Mouse (Mus musculus) limb, embryonic 10.5 days (tissue): ENCODE measurements at regions not wholly inside any gene's neighbourhood (a gene's known extent, or its start where the extent isn't known, plus 50 kb on each side); places are given as distances from the start of the nearest gene placed in this dataset.
A peak's percentile ranks its signal among the peaks of the same experiment; 100 is the strongest.

Source experiments
- DNase-seq: peaks from one replicate; pipeline ENCODE4 v3.0.0-alpha.2; 2017; ENCODE audit warnings: low spot score
- H3K27ac ChIP-seq: fragments of 300-500 bp; sonication (generic); 2 replicates; pipeline ENCODE4 v1.5.1; 2016; ENCODE audit warnings: mild to moderate bottlenecking
- H3K27me3 ChIP-seq: fragments of 300-500 bp; sonication (generic); 2 replicates; pipeline ENCODE4 v1.6.1; 2016; ENCODE audit warnings: low read depth, mild to moderate bottlenecking; ENCODE audit not compliant: poor library complexity, severe bottlenecking
- H3K36me3 ChIP-seq: fragments of 300-500 bp; sonication (generic); 2 replicates; pipeline ENCODE4 v1.6.1; 2016; ENCODE audit warnings: mild to moderate bottlenecking, moderate library complexity
- H3K4me1 ChIP-seq: fragments of 300-500 bp; sonication (generic); 2 replicates; pipeline ENCODE4 v1.6.1; 2016
- H3K4me3 ChIP-seq: fragments of 300-500 bp; sonication (generic); 2 replicates; pipeline ENCODE4 v1.5.1; 2016; ENCODE audit warnings: mild to moderate bottlenecking, moderate library complexity
- H3K9me3 ChIP-seq: fragments of 300-500 bp; sonication (generic); replicated peaks from 2 replicates; pipeline ENCODE4 v1.6.1; 2016; ENCODE audit warnings: mild to moderate bottlenecking
- WGBS: fragments of 180-500 bp; shearing (Covaris S2); methylation state at CpG from one replicate; pipeline ENCODE4 v1.1.7; 2016; 5-methylcytosine and 5-hydroxymethylcytosine counted together

DNA sequence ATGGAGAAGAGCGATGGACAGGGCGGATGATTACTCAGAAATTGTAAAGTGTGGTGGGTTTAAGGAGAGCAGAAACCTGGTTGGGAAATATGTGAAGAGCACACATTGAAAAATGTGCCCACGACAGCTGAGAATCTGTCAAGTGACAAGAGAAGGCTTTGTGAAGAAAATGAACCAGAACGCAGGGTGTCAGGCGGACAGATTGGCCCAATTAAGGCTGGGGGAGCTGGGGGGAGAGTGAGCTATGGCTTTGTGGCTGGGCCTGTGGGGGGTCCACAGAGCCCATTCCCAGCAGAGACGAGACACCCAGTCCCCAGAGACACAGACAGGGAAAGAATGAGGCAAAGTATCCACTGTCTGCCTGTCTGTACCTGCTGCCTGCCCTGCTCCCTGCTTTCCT lies 153.3 kb downstream of the Shq1 start:
- H3K27ac ChIP-seq, result no peak overlapping the region
- no peaks in the 10 kb centered on the region for H3K36me3 ChIP-seq
- no peak overlapping the region for H3K4me3 ChIP-seq
- DNase-seq, result no peak
- no peaks in the 10 kb centered on the region for H3K9me3 ChIP-seq
- WGBS, result 65% methylated on average over 6 of the region's 6 CpGs
- H3K4me1 ChIP-seq, result peaks cover 40% of the 10 kb centered on the region
- peaks cover 84% of the 10 kb centered on the region for H3K27me3 ChIP-seq

DNA sequence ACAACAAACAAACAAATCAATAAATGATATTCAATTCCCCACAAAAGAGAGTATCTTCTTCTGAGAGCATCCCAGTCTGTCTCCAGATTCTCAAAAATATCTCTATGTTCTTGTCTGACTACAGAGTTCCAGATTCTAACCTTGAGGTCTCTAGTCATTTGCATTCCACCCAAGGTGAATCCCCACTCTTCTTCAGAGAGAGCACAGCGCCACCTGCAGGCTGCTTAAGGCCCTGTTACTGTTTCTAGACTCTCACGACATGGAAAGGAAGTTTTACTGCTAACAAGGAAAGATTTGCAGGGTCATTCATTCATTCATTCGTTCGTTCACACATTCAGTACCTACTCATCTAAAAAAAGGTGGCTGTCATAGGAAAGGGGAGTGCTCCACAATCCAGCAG lies 158.3 kb downstream of the Shq1 start:
- WGBS, result 57% methylated on average over 4 of the region's 4 CpGs
- no peak for DNase-seq
- Histone ChIP-seq H3K4me3 (no peak overlapping the region), H3K9me3 (no peaks in the 10 kb centered on the region), H3K4me1 (peaks cover 14% of the 10 kb centered on the region), H3K27ac (no peak overlapping the region), H3K27me3 (peaks cover 46% of the 10 kb centered on the region), H3K36me3 (no peaks in the 10 kb centered on the region)

DNA sequence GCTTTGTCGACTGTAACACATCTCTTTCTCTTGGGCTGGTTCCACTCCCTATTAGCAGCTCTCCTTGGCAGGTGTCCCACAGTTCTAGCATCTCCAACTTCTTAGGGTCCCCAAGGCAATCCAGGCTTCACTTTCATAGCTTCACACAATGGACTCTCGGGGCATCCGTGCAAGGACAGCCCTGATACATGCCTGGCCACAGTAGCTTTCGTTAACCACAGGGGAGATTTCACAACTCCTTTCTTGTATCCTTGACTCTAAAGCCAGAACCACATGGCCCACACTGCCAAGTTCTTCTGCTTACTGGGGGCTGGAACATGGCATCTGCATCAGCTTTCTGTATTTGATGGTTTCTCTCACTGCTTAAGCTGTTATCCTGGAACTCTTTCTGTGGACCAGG lies 160.3 kb downstream of the Shq1 start:
- Histone ChIP-seq H3K27ac (no peak overlapping the region), H3K9me3 (no peaks in the 10 kb centered on the region), H3K4me3 (no peak overlapping the region), H3K36me3 (no peaks in the 10 kb centered on the region), H3K4me1 (peaks cover 1% of the 10 kb centered on the region; the same call in 1 of the 2 replicates), H3K27me3 (peaks cover 43% of the 10 kb centered on the region)
- DNase-seq, result no peak
- 90% methylated on average over 4 of the region's 4 CpGs for WGBS

DNA sequence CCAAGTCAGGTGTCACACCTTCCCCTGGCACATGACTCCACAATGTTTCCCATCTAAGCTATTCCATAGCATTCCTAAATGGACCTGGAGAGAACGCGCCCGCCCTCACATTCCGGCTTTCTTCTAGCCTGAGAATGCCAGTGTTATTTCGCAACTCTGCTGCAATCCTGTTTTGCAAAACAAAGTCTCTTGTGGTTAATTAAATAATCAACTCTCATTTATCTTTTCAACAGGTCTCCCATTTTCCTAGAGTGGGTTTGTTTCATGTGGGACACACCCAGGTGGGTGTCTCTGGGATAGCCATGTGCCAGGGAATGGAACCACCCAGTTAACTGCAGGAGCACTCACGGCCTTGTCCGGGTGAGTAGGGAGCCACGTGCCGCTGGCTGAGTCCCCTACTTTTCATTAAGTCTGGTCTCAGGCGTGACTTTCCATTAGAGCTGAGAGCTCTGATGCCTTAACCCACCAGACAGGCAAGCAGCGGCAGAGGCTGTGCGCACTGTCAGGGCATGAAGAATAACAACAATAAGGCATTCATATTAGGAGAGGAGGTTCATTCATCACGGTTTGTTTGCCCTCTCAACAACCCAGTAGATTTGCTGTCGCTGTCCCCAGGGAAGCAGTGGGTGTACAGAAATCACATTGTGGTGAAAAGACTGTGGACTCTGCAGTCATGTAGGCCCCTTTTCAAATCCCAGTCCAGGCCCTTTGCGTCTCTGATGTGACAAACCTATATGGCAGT lies 165.3 kb downstream of the Shq1 start:
- H3K9me3 ChIP-seq, result no peaks in the 10 kb centered on the region
- H3K4me3 ChIP-seq, result no peak overlapping the region
- DNase-seq, result no peak
- H3K4me1 ChIP-seq, result peaks cover 32% of the 10 kb centered on the region
- peaks cover 39% of the 10 kb centered on the region for H3K27me3 ChIP-seq
- 0 out of 2 replicates have a peak overlapping the region, but pooled peaks have one; percentile 8 for H3K27ac ChIP-seq
- H3K36me3 ChIP-seq, result no peaks in the 10 kb centered on the region
- WGBS, result 81% methylated on average over 15 of the region's 15 CpGs

DNA sequence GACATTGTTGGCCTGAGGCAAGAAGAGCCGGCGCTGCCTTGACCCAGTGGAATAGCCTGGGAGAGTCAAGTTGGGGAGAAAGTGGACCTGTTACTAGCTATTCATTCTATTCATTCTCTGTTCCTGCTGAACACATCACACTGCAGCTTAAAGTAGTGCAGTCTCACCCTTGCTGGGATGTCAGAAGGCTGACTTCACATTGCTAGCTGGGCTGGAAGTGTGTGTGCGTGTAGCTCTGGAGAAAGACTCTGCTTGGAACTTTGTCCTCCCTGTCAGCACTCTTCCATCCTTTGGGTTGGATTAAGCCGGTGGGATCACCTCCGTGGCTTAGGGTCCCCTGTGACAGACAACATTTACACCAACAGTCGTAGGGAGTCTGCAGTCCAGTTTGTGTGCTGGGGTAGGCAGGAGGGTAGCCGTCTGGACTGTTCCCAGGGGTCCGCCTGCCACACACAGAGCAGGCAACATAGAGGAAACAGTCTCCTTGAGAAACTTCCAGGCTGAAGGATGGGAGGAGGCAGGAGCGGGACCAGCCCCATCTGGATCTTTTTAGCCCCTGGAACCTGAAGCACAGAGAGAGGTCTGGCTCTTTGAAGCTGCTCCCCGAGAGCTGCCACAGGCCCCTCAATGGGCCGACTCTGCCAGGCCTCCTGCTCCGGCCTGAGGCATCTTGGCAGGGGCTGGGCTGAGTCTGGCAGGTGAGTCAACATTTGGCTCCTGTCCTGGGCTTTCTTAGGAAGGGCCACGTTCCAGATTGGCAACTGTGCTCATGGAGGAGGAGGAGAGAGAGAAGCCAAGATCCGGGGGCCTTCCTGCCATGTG lies 167.8 kb downstream of the Shq1 start:
- peak; percentile 62 for DNase-seq

DNA sequence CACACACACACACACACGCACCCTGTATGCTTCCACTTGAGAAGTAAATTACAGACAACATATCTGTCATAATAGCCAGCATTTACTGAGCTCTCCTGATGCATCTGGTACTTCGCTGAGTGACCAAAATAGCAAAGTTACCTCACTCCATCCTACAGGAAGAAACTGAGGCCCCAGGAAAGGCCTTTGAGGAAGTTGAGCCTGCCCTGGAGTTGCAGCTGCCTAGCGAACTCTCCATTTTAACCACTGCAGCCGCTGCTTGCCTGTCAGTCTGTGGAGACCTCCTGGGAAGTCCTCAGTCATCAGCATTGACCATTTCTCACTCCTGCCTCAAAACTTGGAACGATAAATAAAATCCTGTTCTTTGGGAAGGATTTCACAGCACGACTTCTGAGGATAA lies 168.8 kb downstream of the Shq1 start:
- Histone ChIP-seq H3K4me3 (no peak overlapping the region), H3K27ac (peak overlapping the region; percentile 76), H3K27me3 (peaks cover 46% of the 10 kb centered on the region), H3K36me3 (no peaks in the 10 kb centered on the region), H3K9me3 (no peaks in the 10 kb centered on the region), H3K4me1 (peaks cover 52% of the 10 kb centered on the region)
- 60% methylated on average over 6 of the region's 6 CpGs for WGBS
- DNase-seq, result no peak

More for the DNA sequence above, 167.8 kb downstream of the Shq1 start:
- peaks cover 49% of the 10 kb centered on the region for H3K4me1 ChIP-seq
- H3K36me3 ChIP-seq, result no peaks in the 10 kb centered on the region
- H3K4me3 ChIP-seq, result no peak overlapping the region
- peaks cover 55% of the 10 kb centered on the region for H3K27me3 ChIP-seq
- 45% methylated on average over 14 of the region's 14 CpGs for WGBS
- peak overlapping the region; percentile 76 for H3K27ac ChIP-seq
- no peaks in the 10 kb centered on the region for H3K9me3 ChIP-seq

DNA sequence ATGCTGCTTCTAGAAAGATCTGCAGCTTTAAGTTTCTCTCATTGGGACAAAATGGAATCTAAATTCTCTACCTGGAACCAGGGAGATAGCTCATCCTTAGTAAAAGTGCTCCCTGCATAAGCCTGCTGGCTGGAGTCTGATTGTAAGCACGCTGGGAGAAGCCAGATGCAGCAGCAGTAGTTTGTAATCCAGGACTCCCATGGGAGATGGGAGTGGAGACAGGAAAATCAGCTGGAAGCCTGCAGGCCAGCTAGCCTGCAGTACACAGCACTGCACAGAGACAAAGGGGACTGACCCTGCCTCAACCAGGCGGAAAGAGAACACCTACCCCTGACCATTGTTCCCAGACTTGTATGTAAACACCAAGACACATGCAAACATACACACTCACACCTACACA lies 170.2 kb downstream of the Shq1 start:
- Histone ChIP-seq H3K4me3 (no peak overlapping the region), H3K36me3 (no peaks in the 10 kb centered on the region), H3K27me3 (peaks cover 37% of the 10 kb centered on the region), H3K27ac (no peak overlapping the region), H3K9me3 (no peaks in the 10 kb centered on the region), H3K4me1 (peaks cover 52% of the 10 kb centered on the region)
- DNase-seq, result no peak
- WGBS, result 68% methylated on average over 2 of the region's 2 CpGs

DNA sequence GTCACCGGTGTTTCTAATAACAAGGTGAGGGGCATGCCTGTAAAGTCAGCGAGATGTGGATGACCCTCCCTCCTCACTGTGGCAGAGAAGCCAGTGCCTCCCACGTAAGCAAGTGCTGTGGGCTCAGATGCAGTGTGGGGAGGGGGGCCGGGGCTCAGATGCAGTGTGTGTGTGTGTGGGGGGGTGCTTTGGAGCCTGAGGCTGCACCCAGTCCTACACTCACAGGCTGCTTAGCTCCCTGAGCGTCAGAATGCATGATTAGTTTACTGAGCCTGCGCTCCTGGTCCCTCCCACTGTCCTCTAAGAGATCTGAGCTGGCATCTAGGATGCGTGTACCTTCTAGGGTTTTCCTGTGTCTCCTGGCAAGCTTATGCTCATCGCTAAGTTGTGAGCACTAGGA lies 170.9 kb downstream of the Shq1 start:
- WGBS, result 54% methylated on average over 8 of the region's 8 CpGs
- no peaks in the 10 kb centered on the region for H3K36me3 ChIP-seq
- H3K27me3 ChIP-seq, result peaks cover 37% of the 10 kb centered on the region
- no peak for DNase-seq
- H3K9me3 ChIP-seq, result no peaks in the 10 kb centered on the region
- peaks cover 52% of the 10 kb centered on the region for H3K4me1 ChIP-seq
- H3K27ac ChIP-seq, result no peak overlapping the region
- no peak overlapping the region for H3K4me3 ChIP-seq

DNA sequence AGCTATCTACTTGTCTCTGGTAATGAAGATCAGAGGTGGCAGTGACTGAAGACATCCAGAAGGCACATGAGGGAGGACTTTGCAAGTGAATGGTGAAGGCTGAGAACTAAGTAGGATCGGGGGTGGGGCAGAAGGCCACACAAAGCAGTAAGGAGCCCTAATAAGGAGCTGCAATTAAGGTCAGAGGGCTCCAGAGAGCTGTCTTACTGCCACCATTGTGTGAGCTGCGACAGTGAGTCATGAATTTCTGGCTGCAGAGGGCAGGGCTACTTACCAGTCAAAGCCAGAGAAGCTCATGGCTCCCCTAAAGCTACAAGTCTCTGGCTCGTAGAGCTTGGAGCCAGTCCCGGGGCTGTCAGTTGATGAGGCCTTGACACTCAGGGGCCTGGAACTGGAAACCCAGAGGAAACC lies 172.1 kb downstream of the Shq1 start:
- Histone ChIP-seq H3K4me1 (peaks cover 50% of the 10 kb centered on the region), H3K36me3 (no peaks in the 10 kb centered on the region), H3K9me3 (no peaks in the 10 kb centered on the region), H3K4me3 (no peak overlapping the region), H3K27ac (no peak overlapping the region), H3K27me3 (peaks cover 30% of the 10 kb centered on the region)
- DNase-seq, result no peak
- WGBS, result 24% methylated on average over 4 of the region's 4 CpGs

DNA sequence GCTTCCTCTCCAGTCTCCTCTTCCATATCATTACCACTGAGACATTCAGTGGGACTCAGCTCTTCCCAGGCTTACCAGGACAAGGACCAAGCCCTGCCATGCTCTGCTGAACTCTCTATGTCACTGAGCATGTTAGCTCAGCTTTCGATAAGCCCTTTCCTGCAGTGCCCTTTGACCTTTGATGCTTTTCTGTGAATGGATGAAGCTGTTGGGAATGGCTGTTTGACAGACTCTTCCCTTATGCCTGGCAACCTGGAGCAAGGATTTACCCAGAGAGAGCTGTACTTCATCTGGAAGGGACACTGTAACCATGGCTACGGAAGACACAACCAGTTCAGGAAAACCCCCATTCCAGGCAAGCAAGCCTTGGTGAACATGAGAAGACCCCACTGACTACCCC lies 172.8 kb downstream of the Shq1 start:
- no peak overlapping the region for H3K27ac ChIP-seq
- no peak overlapping the region for H3K4me3 ChIP-seq
- peaks cover 42% of the 10 kb centered on the region for H3K4me1 ChIP-seq
- DNase-seq, result no peak
- H3K36me3 ChIP-seq, result no peaks in the 10 kb centered on the region
- H3K27me3 ChIP-seq, result peaks cover 37% of the 10 kb centered on the region
- 76% methylated on average over 2 of the region's 2 CpGs for WGBS
- no peaks in the 10 kb centered on the region for H3K9me3 ChIP-seq

DNA sequence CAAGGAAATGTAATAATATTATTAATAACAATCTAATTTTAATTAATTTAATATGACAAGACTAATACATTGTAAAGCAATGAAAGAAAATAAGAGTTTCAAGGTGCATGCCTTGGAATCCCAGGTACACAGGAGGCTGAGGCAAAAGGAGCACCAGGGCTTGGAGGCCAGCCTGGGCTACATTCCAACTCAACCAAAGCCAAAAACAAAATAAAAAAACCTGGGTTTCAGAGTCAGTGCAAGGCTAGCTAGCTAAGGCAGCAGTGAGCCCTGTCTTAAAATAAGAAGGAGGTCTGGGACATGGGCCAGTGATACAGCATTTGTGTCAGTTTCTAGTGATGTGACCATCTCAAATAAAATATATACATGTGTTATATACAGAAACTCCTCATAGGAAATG lies 174.8 kb downstream of the Shq1 start:
- Histone ChIP-seq H3K27ac (no peak overlapping the region), H3K36me3 (no peaks in the 10 kb centered on the region), H3K4me3 (no peak overlapping the region), H3K9me3 (no peaks in the 10 kb centered on the region), H3K27me3 (peaks cover 33% of the 10 kb centered on the region), H3K4me1 (peaks cover 24% of the 10 kb centered on the region)
- DNase-seq, result no peak

DNA sequence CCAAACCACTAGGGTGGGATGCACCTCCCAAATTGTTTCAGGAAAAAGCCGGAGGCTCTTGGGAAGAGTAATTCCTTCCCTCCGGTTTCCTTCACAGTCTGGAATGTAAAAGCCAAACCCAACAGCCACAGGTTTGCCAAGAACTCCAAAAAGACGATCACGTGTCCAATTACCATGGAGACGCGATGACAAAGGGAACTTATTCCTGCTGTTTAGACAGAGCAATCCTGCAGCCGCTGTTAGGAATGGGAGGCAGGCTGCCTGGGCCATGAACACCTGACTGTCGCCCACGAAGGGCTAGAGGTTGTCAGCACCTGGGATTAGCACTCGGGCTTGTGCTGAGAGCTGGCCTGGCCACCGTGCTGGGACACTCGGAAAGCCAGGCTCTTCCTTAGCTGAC lies 175.8 kb downstream of the Shq1 start:
- Histone ChIP-seq H3K4me3 (no peak overlapping the region), H3K27ac (no peak overlapping the region), H3K9me3 (no peaks in the 10 kb centered on the region), H3K36me3 (no peaks in the 10 kb centered on the region), H3K27me3 (peaks cover 23% of the 10 kb centered on the region), H3K4me1 (peaks cover 16% of the 10 kb centered on the region)
- no peak for DNase-seq
- WGBS, result 82% methylated on average over 12 of the region's 12 CpGs

DNA sequence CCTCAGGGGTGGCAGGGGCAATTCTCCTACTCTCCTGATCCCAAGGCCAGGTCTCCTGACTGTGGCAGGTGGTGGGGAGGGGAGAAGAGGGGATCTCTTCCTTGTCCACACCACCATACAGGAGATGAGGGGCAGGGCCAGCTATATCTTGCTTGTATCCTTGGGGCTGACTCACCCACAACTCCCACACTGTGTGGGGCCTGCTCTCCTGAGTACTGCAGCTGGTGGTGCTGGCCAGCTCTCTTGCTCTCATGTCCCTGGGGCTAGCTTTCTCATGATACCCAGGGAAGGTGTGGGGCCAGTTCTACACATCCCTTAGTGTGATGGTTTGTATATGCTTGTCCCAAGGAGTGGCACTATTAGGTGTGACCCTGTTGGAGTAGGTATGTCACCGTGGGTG lies 177.4 kb downstream of the Shq1 start:
- peaks cover 6% of the 10 kb centered on the region for H3K4me1 ChIP-seq
- no peaks in the 10 kb centered on the region for H3K36me3 ChIP-seq
- 67% methylated on average over 1 of the region's 1 CpGs for WGBS
- peaks cover 10% of the 10 kb centered on the region for H3K27me3 ChIP-seq
- H3K27ac ChIP-seq, result no peak overlapping the region
- DNase-seq, result no peak
- H3K4me3 ChIP-seq, result no peak overlapping the region
- H3K9me3 ChIP-seq, result no peaks in the 10 kb centered on the region
